Mouse (Mus musculus): ENCODE data around the gene Wbp4.

Gene Wbp4

DNA sequence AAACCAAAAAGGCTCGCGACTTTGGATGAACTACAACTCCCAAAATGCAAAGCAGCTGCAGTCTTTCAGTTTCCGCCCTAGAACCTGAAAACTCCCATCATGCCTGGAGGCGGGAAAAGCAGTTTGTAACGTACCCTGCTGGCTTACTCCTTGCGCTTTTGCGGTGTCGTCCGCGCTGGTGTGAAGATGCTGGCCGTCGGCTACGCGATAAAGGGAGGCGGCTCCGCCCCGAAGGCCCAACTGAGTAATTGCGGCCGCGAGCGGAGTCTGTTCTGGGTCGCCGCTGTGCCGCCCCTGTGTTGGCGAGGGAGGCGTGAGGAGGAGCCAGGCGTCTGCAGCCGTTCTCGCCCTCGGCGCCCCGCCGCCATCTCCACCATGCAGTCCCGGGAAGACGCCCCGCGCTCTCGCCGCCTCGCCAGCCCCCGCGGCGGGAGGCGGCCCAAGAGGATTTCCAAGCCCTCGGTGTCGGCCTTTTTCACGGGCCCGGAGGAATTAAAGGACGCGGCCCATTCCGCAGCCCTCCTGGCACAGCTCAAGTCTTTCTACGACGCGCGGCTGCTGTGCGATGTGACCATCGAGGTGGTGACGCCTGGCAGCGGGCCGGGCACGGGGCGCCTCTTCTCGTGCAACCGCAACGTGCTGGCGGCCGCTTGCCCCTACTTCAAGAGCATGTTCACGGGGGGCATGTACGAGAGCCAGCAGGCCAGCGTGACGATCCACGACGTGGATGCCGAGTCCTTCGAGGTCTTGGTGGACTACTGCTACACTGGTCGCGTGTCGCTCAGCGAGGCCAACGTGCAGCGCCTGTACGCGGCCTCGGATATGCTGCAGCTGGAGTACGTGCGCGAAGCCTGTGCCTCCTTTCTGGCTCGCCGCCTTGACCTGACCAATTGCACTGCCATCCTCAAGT lies 29.4 kb downstream of the Wbp4 start, which contains the start of gene Kbtbd6:
Gene Kbtbd6 (plus strand): TSS at position 155 of the 910 bp plus-strand sequence.
- peak; percentile 97 for DNase-seq

DNA sequence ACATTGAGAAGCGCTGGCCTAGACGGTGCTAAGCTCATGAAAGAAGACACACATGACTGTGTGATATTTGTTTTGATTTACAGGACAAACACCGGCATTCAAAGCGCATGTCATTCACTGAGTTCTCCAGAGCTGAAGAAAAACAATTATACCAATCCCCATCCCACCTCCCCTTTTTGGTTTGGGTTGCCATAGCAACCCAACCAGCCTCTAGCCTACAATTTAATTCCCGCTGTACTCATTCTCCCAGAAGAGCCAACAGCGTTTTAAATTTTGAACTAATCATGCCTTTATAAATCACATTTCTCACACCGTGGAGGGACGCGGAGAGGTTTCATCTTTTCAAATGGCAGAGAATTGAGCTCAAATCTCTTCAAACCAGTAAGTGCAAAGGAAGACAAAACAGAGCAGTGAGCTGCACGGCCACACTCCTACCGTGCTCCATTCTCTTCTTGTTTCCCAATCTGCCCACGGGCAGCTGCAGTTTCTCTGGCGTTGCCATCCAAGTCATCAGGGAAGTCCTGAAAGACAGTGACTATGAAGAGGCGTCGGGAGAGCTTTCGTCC lies 36.2 kb downstream of the Wbp4 start:
- DNase-seq, result peak; percentile 31

DNA sequence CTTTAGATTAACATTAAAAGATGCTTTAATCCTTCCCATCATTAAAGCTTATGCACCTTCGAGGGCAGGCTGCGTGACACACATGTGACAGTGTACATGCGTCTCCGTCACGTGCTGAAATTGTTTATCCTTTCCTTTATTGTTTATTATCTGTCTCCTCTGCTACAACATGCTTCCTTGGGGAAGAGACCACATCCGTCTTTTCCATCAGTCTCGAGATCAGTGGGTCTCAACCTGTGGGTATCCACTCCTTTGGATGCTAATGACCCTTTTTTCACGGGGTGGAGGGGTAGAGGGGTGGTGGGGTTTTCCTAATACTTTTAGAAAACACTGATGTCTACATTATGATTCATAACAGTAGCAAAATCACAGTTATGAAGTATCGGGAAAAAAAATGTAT lies 36.7 kb downstream of the Wbp4 start:
- DNase-seq, result peak; percentile 45

DNA sequence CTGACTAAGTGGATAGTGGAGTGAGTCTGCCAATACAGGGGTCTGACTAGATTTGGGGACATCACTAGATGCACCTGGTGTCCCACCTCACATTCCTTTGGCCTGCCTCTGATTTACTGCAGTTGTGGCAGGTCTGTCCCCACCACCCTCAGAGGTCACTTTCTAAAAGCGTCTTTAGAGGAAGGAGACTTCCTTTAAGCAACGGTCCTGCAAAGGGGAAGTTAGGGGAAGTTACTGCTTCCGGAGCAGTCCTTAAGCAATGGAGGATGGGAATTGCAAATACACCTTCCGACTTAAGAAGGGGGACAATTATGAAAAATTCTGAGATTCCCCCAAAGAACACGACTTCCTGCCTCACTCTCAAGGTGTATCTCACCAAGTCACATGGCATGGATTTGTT lies 39.9 kb downstream of the Wbp4 start:
- peak; percentile 78 for DNase-seq

DNA sequence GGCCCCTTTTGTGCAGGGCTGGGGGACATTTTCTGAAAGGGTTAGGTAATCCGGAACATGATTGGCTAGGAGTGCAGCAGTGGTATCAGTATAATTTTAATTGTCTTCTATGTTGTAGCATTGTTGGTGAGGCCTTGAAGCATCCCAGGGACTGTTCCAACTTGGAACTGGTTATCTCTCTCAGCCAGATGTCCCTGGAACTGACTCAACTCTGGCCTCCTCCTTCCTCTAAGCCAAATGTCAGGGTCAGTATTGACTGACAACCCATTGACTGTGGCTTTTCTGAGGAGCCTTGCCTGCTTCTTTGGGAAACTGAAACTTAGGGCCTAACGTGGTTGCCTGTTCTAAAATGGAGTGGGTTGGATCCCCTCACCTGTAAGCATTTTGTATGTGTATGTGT lies 40.7 kb downstream of the Wbp4 start:
- peak; percentile 21 for DNase-seq

DNA sequence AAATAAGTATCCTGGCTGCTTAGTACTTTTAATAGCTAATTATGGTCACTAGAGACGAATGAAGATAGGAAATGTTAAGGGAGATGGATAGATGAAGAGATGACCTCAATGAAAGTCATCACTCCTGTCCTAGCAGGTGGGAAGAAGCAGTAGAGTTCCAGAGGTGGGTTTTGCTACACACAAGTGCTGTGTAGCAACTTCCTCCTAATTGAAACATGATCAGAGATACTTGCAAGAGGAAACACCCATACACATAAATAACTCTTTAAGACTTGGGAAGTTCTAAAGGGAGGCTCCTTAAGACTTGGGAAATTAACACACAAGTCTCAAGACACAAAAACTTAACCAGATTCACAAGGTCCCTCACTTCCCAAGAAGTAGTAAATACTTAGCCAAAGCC lies 47.3 kb downstream of the Wbp4 start:
- no peak for DNase-seq

DNA sequence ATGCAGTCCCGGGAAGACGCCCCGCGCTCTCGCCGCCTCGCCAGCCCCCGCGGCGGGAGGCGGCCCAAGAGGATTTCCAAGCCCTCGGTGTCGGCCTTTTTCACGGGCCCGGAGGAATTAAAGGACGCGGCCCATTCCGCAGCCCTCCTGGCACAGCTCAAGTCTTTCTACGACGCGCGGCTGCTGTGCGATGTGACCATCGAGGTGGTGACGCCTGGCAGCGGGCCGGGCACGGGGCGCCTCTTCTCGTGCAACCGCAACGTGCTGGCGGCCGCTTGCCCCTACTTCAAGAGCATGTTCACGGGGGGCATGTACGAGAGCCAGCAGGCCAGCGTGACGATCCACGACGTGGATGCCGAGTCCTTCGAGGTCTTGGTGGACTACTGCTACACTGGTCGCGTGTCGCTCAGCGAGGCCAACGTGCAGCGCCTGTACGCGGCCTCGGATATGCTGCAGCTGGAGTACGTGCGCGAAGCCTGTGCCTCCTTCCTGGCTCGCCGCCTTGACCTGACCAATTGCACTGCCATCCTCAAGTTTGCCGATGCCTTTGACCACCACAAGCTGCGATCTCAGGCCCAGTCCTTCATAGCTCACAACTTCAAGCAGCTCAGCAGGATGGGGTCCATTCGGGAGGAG lies 54.5 kb downstream of the Wbp4 start:
- DNase-seq, result peak; percentile 89

DNA sequence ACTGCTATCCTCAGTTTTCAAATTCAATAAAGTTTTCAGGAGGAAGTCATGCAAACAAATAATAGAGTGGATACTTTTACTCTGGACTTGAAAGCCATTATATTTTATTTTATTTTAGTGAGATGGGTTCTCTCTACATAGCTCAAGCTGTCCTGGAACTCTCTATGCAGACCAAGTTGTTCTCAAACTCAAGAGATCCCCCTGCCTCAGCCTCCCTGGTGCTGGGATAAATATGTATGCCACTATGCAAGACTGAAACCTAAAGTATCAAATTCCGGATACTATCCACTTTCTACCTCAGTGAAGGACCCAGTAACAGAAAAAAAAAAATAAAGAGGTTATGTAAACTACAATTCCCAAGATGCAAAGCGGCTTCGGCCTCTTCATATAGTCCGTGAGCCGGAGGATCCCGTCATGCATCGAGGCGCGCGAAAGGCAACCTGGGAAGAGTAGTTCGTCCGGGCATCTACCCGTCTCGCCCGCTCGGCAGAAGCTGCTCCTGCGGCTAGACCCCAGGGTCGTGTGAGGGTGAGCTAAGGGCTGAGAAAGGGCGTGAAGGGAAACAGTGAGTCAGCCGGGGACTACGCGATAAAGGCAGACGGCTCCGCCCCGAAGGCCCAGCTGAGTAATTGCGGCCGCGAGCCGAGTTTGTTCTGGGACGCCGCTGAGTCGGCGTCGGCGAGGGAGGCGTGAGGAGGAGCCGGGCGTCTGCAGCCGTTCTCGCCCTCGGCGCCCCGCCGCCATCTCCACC lies 55.2 kb downstream of the Wbp4 start, which contains the start of gene Kbtbd7:
Gene Kbtbd7 (plus strand): TSS at position 533 of the 751 bp plus-strand sequence.
- peak; percentile 100 for DNase-seq

DNA sequence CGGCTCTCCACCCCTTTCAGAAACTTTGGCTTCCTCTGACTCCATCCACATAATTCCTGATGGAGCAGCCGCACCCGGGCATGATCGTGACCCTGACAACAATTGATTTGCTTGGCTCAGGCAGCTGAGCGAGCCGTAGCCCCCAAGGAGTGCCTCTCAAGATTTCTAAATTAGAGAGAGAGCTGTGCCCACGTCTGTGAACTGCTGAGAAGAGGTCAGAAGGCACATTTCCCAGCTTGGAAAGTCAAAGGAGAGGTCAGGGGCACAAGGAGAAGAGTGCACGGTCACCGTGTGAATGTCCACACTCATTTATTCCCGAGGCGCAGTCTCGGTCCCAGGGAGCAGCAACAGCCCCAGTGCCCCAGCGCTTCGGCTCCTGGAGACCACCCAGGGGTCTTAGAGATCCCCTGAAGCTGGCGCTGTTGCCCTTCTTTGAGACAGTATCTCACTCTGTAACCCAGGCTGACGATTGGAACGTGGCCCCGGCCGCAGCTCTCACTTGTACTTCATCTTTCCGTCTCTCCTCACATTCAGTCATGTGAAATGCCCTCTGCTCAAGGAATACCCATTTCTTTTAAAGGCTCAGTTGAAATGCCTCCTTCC lies 61.1 kb downstream of the Wbp4 start:
- DNase-seq, result peak; percentile 74

DNA sequence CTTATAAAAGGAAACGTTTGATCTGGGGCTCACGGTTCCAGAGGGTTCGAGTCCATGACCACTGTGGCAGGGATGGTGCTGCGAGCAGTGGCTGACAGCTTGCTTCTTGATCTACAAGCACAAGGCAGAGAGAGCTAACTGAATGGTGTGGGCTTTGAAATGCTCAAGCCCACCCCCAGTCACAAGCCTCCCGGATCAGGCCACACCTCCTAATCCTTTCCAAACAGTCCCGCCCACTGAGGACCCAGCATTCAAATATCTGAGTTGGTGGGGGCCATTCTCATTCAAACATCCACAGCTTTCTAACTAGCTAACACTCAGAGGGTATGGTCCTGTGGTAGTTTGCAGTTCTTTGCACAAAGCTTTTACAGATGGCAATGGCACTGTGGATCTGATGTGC lies 68.2 kb downstream of the Wbp4 start:
- DNase-seq, result peak; percentile 66

DNA sequence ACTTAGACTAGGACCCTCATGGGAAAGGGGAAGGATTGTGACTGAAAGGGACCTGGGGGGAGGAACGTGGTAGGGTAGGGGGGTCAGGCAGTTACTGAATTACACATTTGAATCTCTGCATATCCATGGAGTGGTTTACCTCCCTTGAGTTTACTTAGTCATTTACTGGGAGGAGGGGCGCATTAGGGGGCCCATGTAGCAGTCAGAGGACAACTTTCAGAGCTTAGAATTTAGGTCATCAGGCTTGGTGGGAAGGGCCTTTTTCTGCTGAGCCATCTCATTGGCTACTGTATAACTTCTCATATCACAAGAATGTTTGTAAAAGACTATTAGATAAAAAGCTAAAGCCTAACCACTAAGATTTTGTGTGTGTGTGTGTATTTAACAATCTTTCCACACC lies 70.7 kb downstream of the Wbp4 start:
- peak; percentile 15 for DNase-seq

Measured in heart, adult 11 months (tissue).